Mouse (Mus musculus) kidney, adult 8-10 months (tissue): Measurements from ENCODE around the gene Zfyve1.
A peak's percentile ranks its signal among the peaks of the same experiment; 100 is the strongest.

Experiments used
- DNase-seq, 2 experiments: peaks; one replicate each; pipeline ENCODE4 v3.0.0; 2022

Zfyve1 gene

DNA sequence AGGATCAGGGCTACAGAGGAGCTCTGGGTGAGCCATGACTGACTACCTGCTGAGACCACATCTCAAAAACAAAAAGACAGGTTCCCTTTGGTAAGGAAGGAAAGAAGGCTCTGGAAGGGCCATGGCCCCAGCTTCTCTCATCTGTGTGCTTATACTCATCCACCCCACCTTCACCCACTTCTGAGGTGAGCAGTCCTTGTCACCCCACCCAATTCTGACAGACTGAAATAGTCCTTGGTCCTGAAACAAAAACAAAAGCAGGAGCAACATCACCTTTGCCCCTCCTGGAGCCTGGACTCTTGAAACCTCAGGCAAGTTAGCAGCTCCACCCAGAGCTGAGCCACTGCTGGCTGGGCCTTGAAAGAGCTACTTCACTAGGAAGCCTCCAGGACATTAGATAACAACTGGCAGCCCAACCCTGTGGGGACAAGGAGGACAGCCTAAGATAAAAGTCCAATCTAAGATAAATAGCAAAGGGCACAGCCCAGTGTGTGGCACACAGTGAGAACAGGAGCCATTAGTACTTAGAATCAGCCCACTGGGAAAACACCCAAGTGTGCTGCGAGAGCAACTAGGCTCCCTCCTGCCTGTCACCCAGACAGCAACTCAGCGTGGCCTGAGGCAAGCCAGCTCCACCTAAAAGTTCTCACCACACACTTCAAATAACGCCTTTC is 18.0 kb downstream of the Zfyve1 start:
- peak; percentile 71 to 84 for DNase-seq

DNA sequence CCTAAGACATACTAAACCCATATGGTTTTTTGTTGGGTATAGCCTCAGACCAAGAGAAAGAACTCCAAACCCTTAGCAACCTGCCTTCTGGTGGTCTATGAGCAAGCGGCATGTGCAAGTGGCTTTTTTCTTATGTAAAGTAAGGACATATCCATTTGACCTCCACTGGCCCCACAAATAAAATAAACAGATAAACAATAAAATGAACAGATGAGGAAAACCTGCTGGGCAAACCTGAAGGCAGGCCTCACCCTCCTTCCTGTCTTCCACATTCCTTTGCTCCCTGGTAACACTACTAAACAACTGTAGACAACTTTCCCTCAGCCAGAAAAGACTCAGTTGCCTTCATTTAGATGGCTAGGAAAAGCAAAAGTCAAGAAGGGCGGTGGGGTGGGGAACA is 18.7 kb downstream of the Zfyve1 start:
- DNase-seq, result no peak

DNA sequence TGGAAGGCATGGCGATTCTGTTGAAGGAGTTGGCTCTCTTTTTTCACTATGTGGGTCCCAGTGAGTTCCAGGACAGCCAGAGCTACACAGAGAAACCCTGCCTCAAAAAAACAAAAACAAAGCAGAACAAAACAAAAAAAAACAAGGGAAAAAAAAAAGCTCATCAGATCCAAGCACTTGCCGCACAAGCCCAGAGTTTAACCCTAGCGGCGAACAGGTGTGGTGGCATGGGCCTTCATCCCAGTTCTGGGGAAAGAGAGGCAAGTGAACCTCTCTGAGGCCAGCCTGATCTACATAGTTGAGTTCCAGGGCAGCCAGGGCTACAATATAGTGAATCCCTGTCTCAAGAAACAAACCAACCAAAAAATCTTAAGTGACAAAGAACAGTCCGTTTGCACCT is 19.6 kb downstream of the Zfyve1 start:
- no peak for DNase-seq

DNA sequence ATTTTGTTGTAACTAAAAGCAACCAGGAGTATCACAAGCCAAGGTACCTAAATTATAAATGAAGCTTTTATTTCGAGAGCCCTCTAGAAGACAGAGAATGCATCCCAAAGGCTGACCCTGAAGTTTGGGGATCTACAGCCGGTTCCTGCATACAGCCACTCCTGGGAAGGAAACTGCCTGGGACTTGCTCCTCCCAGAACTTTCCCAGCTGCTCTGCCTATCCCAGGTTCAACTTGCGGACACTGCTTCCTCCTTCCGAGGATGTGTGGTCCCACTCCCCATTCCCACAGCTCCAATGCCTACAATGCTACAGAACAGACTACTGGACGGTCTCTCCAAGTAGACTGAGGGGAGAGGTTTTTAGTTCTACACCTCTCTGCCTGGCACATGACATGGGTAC is 24.3 kb downstream of the Zfyve1 start:
- DNase-seq, result no peak

DNA sequence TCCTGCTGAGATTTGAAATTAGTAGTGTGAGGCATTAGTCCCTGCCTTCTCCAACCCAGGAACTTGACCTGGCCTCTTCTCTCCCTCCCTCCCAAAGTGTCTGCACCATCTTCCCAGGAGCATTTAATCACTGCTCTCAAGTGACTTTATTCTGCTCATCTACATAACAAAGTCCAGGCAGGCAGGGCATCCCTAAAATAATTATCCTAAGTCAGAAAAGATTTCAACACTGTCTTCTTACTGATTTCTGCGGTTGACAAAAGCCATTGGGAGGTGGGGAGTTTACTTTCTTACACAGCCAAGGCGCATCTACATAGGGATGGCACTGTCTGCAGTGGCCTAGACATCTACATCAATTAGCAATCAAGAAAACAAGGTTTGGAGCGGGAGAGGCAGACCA is 27.2 kb downstream of the Zfyve1 start:
- DNase-seq, result no peak

DNA sequence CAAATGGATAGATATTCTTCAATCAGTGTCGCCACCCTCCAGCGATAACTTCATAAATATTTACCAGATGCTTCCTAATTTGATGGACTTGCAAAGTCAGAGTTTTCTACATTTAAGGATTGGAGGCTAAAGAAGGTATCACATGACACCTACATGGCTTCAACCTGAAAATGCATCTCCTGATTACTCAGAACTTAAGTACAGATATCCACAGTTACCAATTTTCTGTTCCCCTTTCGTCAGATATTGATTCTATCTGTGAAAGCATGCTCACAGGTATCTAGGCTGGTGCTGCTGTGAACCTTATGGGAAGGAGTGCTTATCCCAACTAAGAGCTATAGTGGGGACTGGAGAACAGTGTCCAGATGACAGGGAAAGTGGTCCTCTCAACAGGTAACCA is 34.4 kb downstream of the Zfyve1 start:
- no peak for DNase-seq

DNA sequence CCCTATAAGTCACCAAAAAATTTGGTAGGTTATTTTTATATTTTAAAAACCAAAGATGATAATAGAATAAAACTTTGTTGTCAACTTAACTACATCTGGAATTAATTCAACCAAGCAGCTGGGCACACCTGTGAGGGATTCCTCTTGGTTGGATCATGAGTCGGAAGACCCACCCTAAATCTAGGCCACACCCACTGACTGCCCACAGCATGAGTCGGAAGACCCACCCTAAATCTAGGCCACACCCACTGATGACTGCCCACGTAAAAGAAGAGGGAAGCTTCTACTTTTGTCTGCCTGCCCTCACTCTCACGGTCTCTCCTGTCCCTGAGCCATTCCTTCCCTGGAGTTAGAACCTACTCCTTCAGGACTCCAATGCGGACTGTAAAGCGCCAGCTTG is 36.8 kb downstream of the Zfyve1 start:
- no peak for DNase-seq

DNA sequence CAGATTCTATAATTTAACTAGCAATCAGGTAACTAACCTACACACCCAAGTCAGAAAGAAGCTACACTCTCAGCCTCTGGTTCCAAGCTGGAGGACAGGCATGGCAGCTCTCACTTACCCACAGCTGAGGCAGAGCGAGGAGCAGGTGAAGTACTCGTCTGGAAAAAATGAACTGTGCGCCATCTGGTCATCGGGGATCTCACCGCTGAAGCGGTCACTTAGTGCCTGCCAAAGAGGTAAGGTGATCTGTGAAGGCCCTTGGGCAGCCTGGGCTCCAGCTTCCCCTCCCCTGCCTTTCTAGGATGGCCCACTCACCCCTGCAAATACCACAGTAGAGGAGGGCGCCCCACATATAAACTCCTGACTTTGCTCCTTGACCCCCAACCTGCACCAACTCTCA is 38.5 kb downstream of the Zfyve1 start:
- no peak for DNase-seq

DNA sequence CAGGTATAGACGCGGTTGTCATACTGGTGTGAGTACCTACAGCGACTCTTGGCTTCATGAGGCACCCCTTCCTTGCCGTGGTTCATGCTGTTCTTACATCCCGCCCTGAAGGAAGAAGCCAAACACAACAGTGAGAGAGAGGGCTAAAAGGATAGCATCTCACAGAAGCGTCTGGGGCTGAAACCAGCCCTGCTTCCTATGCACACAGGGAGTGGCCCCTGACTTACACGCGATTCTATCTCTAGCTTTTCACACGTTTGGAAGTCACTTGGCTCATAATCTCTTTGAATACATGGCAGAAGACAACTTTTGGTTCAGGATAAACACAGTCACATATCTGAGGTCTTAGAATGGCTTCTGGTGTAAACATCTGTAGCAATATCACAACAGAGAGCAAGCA is 41.4 kb downstream of the Zfyve1 start:
- no peak for DNase-seq

DNA sequence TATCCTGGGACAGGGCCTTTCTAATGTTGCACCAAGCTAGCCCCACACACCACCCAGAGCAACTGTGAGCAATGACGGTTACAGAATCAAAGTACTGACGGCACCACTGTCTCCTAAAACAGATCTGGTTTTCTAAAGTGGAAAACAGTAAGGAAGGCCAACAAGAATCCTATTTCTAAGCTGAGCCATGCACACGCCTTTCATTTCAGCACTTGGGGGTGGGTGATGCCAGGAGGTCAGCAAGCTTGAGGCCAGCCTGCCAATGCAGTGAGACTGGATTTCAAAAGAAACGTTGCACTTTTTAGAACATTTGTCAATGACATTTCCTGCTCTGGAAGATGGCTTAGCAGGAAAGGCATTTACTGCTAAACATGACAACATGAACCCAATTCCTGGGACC is 43.2 kb downstream of the Zfyve1 start:
- DNase-seq, result no peak

DNA sequence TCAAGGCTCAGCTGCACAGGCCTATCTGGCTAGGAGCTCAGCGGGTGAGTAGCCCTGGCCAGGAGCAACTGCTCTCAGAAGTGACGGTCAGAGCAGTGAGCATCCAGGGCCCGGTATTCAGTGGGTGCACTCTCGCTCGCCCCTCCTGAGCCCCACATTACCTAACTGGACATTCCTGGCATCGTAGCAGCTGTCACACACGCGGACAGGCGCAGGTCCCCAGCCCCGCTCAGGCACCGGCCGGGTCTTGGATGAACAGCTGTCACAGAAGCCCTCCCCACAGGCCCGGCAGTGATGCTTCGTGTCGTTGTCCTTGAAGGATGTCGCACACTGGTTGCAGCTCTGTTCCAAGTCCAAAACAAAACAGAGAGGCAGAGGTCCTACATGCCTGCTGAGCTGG is 45.7 kb downstream of the Zfyve1 start:
- DNase-seq, result no peak

DNA sequence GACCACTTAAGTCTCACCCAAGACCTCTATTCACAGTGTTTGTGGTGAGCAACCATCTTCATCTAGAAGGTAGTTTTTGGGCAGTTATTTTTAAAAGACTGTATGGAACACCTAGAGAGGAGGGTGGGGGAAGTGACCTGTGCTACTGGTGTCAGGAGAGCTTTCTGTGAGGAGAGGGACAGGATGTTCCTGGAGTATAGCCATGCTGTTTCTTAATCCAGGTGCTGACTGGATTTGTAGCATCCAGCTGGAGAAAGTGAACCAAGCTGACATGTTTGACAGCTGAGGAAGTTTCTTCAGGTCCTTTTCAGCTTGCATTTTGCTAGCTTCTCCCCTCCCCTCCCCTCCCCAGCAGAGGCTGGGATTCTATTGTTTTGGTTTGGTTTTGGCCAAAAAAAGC is 52.2 kb downstream of the Zfyve1 start:
- DNase-seq, result no peak

DNA sequence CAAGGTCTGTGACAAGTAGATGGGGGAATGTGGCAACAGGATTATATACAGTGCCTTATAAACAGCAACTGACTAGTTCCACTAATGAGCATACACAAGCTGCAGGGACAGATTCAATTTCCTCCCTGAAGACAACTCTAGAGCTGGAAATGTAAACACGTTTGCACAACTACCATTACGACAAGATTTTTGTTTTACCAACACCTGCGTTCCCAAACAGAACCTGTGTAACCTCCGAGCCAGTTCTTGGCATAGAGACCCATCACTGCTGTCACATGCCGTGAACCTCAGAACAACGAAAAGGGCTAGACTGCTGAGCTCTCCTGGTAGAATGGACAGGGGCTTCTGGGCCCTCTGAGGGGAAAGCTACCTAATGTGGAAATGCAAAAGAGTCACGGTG is 53.0 kb downstream of the Zfyve1 start:
- DNase-seq, result no peak

DNA sequence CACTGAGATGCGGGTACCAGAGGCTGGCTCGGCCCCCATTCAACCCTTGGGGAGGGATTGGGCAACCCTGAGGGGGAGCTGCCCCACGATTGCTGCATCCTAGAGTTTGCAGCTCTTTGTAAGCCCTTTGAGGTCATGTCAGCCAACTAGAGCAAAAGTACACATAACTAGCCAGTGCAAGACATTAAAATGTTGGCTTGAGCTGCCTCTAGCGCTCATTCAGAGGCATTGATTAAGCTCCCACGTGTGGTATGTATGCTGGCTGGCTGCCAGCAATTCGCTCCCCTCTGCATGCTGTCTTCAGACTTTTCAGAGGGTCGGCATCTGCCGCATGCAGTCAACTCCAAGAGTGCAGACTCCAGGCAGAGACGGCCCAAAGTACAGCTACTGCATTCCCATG is 61.0 kb downstream of the Zfyve1 start:
- DNase-seq, result no peak

DNA sequence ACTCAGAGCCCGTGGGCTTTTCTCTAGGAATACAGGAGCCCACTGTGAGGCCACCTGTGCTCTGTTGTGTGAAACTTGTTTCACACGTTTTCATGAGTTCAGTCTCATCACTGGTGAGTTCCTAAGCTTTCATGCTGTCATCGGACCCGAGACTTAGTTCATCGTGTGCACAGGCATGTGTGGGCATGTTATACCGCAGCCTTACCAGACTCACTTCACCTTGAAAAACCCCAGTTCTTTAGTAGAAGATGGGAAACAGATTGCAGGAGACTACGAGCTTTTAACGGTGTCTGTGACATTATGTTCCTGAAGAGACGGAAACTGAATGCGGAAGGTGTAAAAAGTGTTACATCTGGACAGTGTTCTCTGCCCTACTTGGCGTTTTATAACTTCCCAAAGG is 61.6 kb downstream of the Zfyve1 start:
- DNase-seq, result no peak

DNA sequence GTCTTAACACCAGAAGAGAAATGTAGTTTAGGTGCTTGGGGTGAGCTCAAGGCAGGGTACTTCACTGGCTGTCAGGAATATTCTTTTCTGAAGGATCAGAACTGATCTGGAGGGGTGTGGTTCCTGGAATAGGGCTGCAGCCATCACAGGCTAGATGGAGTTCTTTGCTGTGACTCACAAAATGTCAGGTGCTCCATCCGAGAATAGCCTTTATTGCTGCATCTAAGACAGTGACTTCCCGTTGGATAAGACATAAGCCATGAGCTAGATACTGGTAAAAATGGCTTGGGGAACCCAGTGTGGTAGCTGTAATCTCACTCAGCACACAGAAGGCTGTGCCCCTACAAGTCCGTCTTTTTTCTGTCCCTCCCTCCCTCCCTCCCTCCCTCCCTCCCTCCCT is 62.8 kb downstream of the Zfyve1 start:
- DNase-seq, result no peak

DNA sequence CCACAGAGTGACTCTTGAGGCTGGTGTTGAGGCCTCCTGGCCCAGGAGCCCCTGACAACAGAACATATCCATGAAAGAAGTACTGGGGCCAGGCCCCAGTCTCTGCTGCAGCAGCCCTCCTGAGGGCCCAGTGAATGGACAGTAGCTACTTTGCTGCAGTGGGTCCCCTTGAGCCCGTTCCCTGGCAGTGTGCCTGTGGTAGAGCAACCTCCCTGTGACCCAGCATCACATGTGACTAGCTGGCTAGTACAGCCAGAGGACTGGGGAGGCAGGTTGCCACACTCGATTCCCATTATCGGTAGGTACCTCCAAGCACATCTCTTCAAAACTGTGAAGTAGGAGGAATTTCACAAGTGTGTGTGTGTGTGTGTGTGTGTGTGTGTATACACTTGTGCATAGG is 64.1 kb downstream of the Zfyve1 start:
- no peak for DNase-seq

DNA sequence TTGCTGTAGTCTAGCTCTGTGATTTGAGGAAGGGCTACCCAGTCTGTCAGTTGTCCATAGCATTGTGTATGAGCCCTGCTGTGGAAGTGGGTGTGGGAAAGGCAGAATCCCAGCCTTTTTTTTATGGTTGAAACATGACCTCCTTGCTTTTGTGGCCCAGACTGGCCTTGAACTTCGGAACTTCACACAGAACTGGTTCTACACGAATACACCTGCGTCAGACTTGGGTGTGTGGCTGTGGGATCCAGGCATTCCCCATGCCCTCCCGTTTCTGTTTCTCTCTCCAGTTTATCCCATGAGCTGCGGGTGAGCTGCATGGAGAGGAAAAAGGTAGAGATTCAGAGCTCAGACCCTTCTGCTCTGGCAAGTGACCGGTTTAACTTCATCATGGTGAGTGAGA is 65.0 kb downstream of the Zfyve1 start:
- DNase-seq, result no peak

DNA sequence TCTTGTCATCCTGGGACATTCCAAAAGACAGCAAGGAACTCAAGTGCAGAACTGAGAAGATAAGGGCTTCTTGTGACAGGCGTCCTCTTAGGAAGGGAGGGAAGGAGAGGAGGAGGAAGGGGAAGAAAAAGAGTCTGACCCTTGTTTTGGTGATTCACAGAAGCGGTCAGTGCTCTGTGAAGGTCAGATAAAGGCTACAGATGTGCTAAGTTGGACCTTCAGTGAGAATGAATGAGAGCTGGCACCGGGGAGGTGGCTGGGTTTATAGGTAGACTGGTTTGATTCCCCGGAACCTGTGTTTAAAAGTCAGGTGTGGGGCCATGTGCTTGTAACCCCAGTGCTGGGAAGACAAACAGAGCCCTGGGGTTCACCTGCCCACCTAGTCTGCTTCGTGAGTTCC is 68.4 kb downstream of the Zfyve1 start:
- DNase-seq, result no peak

DNA sequence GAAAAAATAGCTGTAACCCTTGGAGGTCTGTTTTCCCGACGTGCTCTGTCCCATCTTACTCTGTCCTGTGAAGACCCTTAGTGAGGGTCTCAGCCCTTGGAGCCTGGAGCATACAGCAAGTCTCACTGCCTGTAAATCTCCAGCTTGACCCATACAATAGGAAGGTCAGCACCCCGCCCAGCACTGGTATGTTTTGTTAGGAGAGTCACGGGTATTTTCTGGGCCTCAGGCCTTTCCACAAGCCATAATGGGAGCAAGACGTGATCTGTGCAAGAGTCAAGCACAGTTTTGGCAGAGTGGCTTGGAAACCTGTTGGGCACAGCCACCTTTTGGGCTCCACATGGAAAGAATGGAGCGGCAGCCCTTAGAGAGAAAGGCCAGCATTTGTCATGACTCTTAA is 69.2 kb downstream of the Zfyve1 start:
- DNase-seq, result no peak

DNA sequence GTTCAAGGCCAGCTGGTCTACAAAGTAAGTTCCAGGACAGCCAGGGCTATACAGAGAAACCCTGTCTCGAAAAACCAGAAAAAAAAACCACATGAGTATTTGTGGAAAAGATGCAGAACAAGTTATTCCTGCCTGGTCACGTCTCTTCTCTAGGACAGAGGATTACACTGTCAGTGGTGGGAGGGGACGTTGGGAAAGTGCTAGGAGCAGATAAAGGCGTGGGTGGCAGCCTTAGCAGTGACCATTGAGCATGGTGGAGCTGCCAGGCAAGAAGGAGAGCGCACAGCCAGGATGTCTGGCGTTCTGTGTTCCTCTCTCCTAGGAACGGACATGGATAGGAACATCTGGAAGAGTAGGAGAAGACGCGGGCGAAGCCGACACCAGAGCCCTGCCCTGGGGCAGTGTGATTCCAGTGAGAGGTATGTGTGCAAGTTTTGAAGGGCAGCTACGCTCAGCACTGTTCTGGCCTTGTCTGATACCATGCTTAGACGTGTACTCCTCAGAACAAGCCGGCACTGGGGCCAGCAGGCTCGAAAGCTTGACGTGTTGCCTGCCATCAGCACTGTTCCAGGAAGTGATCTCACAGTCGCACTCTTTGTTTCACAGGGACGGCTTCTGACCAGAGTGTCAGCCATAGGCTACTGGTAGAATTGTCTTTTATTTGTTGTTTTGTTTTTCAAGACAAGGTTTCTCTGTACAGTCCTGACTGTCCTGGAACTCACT is 71.0 kb downstream of the Zfyve1 start:
- DNase-seq, result no peak

DNA sequence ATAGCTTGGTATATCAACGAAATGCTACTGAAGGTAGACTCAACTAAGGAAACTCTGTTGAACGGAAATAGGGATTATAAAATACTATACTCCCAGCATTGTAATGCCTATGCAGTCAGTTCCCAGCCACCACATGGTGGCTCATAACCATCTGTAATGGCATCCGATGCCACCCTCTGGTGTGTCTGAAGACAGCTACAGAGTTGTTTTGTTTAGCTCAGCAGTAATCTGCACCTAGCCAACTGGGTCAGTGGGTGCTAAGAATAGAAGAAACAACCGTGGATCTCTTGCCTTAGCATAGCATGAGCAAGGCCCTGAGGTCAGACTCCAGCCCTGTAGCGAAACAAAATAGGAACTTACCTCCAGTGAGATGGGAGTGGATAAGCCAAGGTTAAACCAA is 72.7 kb downstream of the Zfyve1 start:
- no peak for DNase-seq

DNA sequence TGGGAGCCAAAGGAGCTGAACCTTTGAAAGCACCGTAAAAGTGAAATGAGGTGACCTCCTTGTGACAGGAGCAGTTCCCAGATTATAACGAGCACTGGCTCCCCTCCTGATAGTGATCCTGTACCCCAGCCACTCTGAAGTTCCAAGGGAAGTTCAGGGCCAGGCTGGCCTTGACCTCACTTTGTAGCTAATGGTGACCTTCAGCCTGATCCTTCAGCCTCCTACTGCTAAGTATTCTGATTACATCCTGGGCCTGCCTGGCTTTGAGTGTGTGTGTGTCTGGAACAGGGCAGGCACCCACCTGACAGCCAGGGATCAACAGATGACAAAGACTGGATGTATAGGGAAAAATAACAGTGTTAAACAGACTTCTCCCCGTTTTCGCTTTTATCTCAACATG is 73.1 kb downstream of the Zfyve1 start:
- no peak for DNase-seq

DNA sequence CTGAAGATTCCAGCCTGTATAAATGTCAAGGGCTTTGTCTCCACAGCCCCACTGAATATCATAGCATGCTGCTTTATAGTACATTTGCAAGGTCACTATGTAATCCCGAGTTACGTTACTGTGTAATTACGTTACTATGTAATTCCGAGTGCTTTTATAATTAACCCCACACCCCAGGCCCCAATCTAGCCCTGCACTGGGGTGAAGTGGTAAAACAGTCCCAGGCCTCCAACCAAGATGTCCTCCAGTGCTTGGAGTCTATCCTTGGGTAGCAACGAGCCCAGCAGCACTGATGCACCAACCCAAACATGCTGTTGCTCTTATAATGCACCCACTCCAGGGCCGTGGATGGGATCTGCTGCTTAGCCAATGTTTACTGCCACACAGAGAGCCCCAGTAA is 74.0 kb downstream of the Zfyve1 start:
- no peak for DNase-seq

DNA sequence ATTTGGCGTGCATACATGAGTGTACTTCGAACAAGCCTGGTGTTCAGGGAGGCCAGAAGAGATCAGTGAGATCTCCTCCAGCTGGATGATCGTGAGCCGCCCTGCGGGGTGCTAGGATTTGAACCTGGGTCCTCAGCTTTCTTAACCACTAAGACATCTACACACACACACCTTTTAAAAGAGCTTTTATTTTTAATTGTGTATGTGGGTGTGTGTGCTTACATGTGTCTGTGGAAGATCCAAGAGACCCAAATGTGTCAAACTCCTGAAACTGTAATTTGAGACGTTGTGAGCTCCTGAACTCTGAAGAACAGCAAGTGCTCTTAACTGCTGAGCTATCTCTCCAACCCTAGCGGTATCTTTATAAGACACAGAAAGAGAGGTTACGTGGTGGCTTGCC is 75.9 kb downstream of the Zfyve1 start:
- no peak for DNase-seq
